Mouse (Mus musculus) hindbrain, embryonic 15.5 days (tissue): Measurements from ENCODE around the gene Atg101. TPM values are rescaled to one million over a fixed set of nuclear protein-coding genes. Genes with fewer than 3 reads are reported as not detected.

Experiments
- ATAC-seq: fragments of 200-750 bp; cut with Nextera tagmentation; 2 replicates; pipeline ENCODE4 v1.8.0; 2017; ENCODE audit warnings: low read depth, moderate number of reproducible peaks, moderate TSS enrichment; ENCODE audit not compliant: low FRiP score
- H3K27ac ChIP-seq: fragments of 300-500 bp; sonication (generic); replicated peaks from 2 replicates; pipeline ENCODE4 v1.5.1; 2015; ENCODE audit warnings: mild to moderate bottlenecking, inconsistent platforms
- H3K27me3 ChIP-seq: fragments of 300-500 bp; sonication (generic); 2 replicates; pipeline ENCODE4 v1.6.1; 2015; ENCODE audit warnings: control low read depth, inconsistent platforms
- H3K36me3 ChIP-seq: fragments of 300-500 bp; sonication (generic); 2 replicates; pipeline ENCODE4 v1.6.1; 2015; ENCODE audit warnings: control low read depth, inconsistent platforms
- H3K4me1 ChIP-seq: fragments of 300-500 bp; sonication (generic); replicated peaks from 2 replicates; pipeline ENCODE4 v1.6.1; 2015; ENCODE audit warnings: control low read depth, inconsistent platforms
- H3K4me2 ChIP-seq: fragments of 300-500 bp; sonication (generic); 2 replicates; pipeline ENCODE4 v1.6.1; 2015; ENCODE audit warnings: moderate library complexity, mild to moderate bottlenecking, inconsistent platforms
- H3K4me3 ChIP-seq: fragments of 300-500 bp; sonication (generic); 2 replicates; pipeline ENCODE4 v1.5.1; 2015; ENCODE audit warnings: mild to moderate bottlenecking, inconsistent platforms
- H3K9ac ChIP-seq: fragments of 300-500 bp; sonication (generic); 2 replicates; pipeline ENCODE4 v1.6.1; 2015; ENCODE audit warnings: inconsistent platforms
- H3K9me3 ChIP-seq: fragments of 300-500 bp; sonication (generic); 2 replicates; pipeline ENCODE4 v1.6.1; 2016; ENCODE audit warnings: control low read depth, inconsistent platforms
- WGBS: fragments of 180-500 bp; shearing (Covaris S2); methylation state at CpG from one replicate; pipeline ENCODE4 v1.1.7; 2015; 5-methylcytosine and 5-hydroxymethylcytosine counted together
- polyA plus RNA-seq: library from polyadenylated mRNA; unstranded; fragments of >200 nt; fragmentation: Nextera tagmentation; extraction: Ambion mirVana; gene quantifications from 2 replicates; pipeline ENCODE4 v1.2.1, GENCODE M21; 2015

Atg101 gene
- polyA plus RNA-seq, 1 experiment from 2014 or later, result 75.5 TPM

- Histone ChIP-seq H3K27ac (no peak overlapping the region), H3K4me3 (no peak overlapping the region), H3K4me1 (no peaks in the 10 kb centered on the region), H3K27me3 (no peaks in the 10 kb centered on the region), H3K9ac (no peak overlapping the region), H3K9me3 (no peaks in the 10 kb centered on the region), H3K36me3 (no peaks in the 10 kb centered on the region), H3K4me2 (no peak overlapping the region)
- no peak for ATAC-seq
- WGBS, result 52% methylated on average over 1 of the region's 1 CpGs
These were observed 49.1 kb downstream of the Atg101 start for GRCm38 (mm10) chr15:101333165-101333564.

- H3K4me1 ChIP-seq, result no peaks in the 10 kb centered on the region
- H3K27me3 ChIP-seq, result no peaks in the 10 kb centered on the region
- H3K4me2 ChIP-seq, result no peak overlapping the region
- WGBS, result 62% methylated on average over 4 of the region's 4 CpGs
- H3K36me3 ChIP-seq, result no peaks in the 10 kb centered on the region
- H3K9me3 ChIP-seq, result no peaks in the 10 kb centered on the region
- ATAC-seq, result no peak
- no peak overlapping the region for H3K4me3 ChIP-seq
- H3K9ac ChIP-seq, result no peak overlapping the region
- H3K27ac ChIP-seq, result no peak overlapping the region
These were observed 49.6 kb downstream of the Atg101 start for GRCm38 (mm10) chr15:101333648-101334047.

GRCm38 (mm10) chr15:101336474-101337174 is 52.6 kb downstream of the Atg101 start:
- Histone ChIP-seq H3K36me3 (no peaks in the 10 kb centered on the region), H3K4me2 (no peak overlapping the region), H3K9ac (no peak overlapping the region), H3K4me1 (no peaks in the 10 kb centered on the region), H3K9me3 (no peaks in the 10 kb centered on the region), H3K27ac (no peak overlapping the region), H3K4me3 (no peak overlapping the region), H3K27me3 (no peaks in the 10 kb centered on the region)
- ATAC-seq, result no peak
- 51% methylated on average over 24 of the region's 24 CpGs for WGBS

- Histone ChIP-seq H3K9me3 (no peaks in the 10 kb centered on the region), H3K9ac (no peak overlapping the region), H3K4me1 (no peaks in the 10 kb centered on the region), H3K4me3 (no peak overlapping the region), H3K4me2 (no peak overlapping the region), H3K36me3 (no peaks in the 10 kb centered on the region), H3K27me3 (no peaks in the 10 kb centered on the region), H3K27ac (no peak overlapping the region)
- no peak for ATAC-seq
- WGBS, result 84% methylated on average over 4 of the region's 4 CpGs
These were observed 54.3 kb downstream of the Atg101 start for GRCm38 (mm10) chr15:101338359-101338758.

DNA sequence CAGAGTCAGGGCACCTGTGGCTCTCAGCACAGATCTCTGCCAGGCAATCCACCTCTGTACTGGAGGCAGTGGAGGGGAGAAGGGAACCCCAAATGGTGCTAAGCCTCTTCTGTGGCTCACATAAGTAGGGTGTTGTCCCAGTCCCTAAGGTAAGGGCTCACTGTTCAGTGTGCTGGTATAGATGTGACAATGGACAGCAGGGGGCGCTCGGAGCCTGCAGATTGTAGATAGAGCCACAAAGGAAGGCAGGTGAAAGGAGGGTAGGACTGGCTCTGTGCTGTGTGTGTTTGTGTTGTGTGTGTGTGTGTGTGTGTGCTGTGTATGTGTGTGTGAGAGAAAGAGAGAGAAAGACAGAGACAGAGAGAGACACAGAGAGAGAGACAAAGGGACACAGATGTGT is 55.5 kb downstream of the Atg101 start:
- no peak overlapping the region for H3K4me3 ChIP-seq
- H3K9ac ChIP-seq, result no peak overlapping the region
- no peak overlapping the region for H3K4me2 ChIP-seq
- no peaks in the 10 kb centered on the region for H3K9me3 ChIP-seq
- H3K36me3 ChIP-seq, result no peaks in the 10 kb centered on the region
- H3K4me1 ChIP-seq, result no peaks in the 10 kb centered on the region
- WGBS, result 0% methylated on average over 2 of the region's 2 CpGs
- H3K27ac ChIP-seq, result no peak overlapping the region
- peak; percentile 94 for ATAC-seq
- H3K27me3 ChIP-seq, result no peaks in the 10 kb centered on the region

Other genes starting within 250 kb of the Atg101 start
- not detected in 2 replicates for gene Gm47841, start 236.9 kb upstream of the Atg101 start, polyA plus RNA-seq
- 0.09 and 0.10 TPM in 2 replicates for gene Fignl2, start 205.7 kb upstream of the Atg101 start, polyA plus RNA-seq
- not detected in 2 replicates for gene Ankrd33, start 168.5 kb upstream of the Atg101 start, polyA plus RNA-seq
- 9.5 and 9.6 TPM in 2 replicates for gene Acvrl1, start 155.8 kb upstream of the Atg101 start, polyA plus RNA-seq
- gene Acvr1b, start 110.2 kb upstream of the Atg101 start, polyA plus RNA-seq, result 21.7 and 24.1 TPM in 2 replicates
- 1.9 and 2.4 TPM in 2 replicates for gene Grasp, start 60.1 kb upstream of the Atg101 start, polyA plus RNA-seq
- 6.6 and 6.9 TPM in 2 replicates for gene Nr4a1, start 30.0 kb upstream of the Atg101 start, polyA plus RNA-seq
- 0.31 TPM in 1 of 2 replicates, not detected in the other for gene 6030408B16Rik, start 8.9 kb downstream of the Atg101 start, polyA plus RNA-seq
- 0.06 and 0.13 TPM in 2 replicates for gene Krt80, start 85.9 kb downstream of the Atg101 start, polyA plus RNA-seq
- 1.3 and 1.6 TPM in 2 replicates for gene Krt7, start 126.8 kb downstream of the Atg101 start, polyA plus RNA-seq
- gene Krt87, start 154.5 kb downstream of the Atg101 start, polyA plus RNA-seq, result 0.64 and 0.82 TPM in 2 replicates
- not detected in 2 replicates for gene Krt88, start 163.5 kb downstream of the Atg101 start, polyA plus RNA-seq
- gene Krt81, start 179.5 kb downstream of the Atg101 start, polyA plus RNA-seq, result not detected in 2 replicates
- gene Krt86, start 189.2 kb downstream of the Atg101 start, polyA plus RNA-seq, result 0.09 and 0.12 TPM in 2 replicates
- not detected in 2 replicates for gene Krt83, start 207.2 kb downstream of the Atg101 start, polyA plus RNA-seq
- gene Gm49425, start 233.0 kb downstream of the Atg101 start, polyA plus RNA-seq, result not detected in 2 replicates
- gene Krt84, start 248.5 kb downstream of the Atg101 start, polyA plus RNA-seq, result 0.05 TPM in 1 of 2 replicates, not detected in the other